Mouse (Mus musculus) myocyte (in vitro differentiated cells): ENCODE results near the gene Map1s.

Experiments
- CEBPB ChIP-seq: IDR thresholded peaks from 2 replicates; pipeline ENCODE4 v1.6.1; 2011; ENCODE audit warnings: mild to moderate bottlenecking, moderate library complexity; ENCODE audit not compliant: poor library complexity, insufficient read depth, severe bottlenecking
- MAX ChIP-seq: IDR thresholded peaks from one replicate; pipeline ENCODE4 v1.6.1; 2011; ENCODE audit warnings: low read depth, mild to moderate bottlenecking, control low read depth
- MYOD1 ChIP-seq, 3 experiments: IDR thresholded peaks; one replicate each; pipeline ENCODE4 v1.6.1; 2011; ENCODE audit warnings: control low read depth in 2 of 3, low read depth in 2 of 3, mild to moderate bottlenecking in 2 of 3, moderate library complexity in 1 of 3; ENCODE audit not compliant: insufficient read length in 2 of 3, control insufficient read depth in 1 of 3
- USF1 ChIP-seq: IDR thresholded peaks from one replicate; pipeline ENCODE4 v1.6.1; 2011; ENCODE audit warnings: low read depth, mild to moderate bottlenecking, control low read depth, moderate library complexity

DNA sequence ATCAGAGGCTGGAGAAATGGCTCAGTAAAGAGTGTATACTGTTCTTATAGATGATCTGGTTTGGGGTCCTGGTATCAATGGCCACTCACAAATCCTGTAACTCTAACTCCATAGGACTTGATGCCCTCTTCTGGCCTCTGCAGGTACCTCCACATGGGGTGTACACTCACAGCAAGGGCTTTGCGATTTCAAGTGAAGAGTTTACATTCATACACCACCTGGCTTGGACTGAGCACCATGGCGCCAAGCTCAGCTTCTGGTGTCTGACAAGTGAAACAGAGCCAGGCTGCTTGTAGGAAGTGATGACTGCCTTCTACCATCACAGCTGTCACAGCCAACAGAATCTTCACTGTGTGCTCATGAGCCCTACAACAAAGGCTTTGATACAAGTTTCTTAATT is 35.7 kb downstream of the Map1s start:
- TF ChIP-seq MAX (no peak), MYOD1 (IDR thresholded peaks at IDR 0.05; ENCODE audit: control insufficient read depth in 1 of 3, insufficient read length in 2 of 3, low read depth in 2 of 3) (no peak), USF1 (no peak), CEBPB (no peak)
